Mouse (Mus musculus) right cerebral cortex, postnatal 14 days (tissue): ENCODE data around the gene Slc25a41.

Experiments
- DNase-seq: peaks from one replicate; pipeline ENCODE4 v3.0.0; 2022

Gene Slc25a41

DNA sequence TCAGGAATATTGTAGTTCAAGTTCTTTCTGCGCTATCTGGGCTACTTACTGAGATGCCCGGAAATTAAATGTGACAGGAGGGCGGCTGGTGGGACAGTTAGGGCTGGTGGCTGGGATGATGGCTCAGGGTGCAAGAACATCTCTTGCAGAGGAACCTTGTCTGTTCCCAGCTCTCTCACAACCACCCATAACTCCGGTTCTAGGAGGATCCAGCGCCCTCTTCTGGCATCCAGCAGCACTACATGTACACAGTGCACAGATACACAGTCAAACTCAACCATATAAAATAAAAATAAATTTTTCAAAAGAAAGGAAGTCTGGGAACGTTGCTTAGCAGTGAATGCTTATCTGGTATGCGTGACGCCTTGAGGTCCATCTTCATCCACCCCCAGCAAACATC, 2.5 kb downstream of the Slc25a41 start:
- no peak for DNase-seq

DNA sequence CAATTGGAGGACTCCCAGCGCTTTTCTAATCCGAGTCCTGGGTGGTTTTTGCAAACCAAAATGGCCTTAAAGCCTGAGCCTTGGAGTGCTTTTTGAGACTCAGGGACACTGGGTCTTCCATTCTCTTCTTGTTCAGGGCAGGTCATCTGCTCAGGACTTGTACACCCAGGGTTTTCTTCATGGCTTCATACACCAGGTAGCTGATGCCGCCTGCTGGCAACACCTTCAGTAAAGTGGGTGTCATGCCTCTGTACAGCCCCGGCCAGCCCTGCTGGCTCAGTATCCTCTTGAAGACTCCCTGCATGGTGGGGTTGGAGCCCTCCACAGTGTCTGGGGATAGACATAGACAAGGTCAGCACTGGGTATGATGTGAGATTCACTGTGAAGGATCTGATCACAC, 8.6 kb downstream of the Slc25a41 start:
- DNase-seq = no peak

DNA sequence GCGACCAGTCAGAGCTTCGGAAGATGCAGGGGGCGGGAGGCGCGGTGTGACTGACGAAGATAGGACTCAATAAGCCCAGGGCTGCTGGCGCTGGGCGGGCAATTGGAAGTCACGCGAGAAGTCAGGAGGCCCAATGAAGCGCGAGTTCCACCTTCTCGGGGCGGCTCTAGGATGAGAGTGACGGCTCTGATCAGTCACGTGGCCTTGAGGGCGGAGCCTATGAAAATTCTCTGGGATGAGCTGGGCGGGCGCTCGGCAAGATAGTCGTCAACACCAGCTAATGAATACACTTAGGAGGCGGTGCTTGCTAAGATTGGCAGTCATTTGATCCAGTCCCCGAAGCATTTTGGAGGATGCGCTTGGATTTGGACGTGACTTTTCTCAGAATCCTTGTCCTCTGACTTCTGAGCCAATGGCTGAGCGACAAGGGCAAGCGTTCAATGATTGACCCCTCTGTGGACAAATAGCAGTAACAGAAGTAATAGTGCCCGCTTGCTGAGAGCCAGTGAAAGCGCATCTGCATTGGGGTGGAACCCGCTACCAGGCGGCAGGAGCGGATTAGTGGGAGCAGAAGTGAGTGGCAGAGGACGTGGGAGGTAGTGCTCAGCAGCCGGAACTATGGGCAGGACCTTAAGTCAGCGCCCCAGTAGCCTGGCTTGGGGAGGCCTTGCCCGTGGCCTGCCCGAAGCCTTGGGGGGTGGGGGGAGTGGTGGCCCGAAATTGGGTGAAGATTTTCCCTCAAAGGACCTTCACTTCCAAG, 9.6 kb downstream of the Slc25a41 start:
- DNase-seq = peak; percentile 98

DNA sequence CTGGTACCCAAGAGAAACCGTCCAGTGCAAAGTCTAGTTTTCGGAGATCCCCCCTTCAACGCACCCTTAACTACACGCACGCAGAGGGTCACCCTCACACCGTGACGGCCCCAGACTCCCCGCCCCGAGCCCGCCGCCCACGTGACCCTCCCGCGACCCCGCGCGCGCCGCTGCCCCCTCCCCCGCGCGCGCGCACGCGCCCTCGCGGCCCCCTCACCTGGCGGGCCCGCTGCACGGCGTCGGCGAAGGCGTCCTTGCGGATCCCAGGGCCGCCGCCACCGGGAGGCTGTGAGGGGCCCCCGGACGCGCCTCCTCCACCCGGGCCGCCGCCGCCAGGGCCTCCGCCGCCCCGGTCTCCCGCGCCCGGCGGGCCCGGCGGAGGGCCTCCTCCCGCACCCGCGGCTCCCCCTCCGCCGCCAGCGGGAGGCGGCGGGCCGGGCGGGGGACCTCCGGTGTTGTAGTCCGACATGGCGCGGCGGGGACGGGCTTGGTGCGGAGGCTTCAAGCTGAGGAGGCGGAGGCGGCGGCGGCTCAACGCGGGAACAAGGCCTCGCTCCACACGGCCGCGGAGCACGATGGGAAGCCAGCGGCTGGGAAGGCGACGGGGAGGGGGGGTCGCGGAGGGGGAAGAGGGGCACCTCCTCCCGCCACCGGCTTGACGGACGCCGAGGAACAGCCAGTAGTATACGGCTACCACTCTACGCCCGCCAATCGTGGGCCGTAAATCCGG, 10.4 kb downstream of the Slc25a41 start, which contains the start of gene Khsrp:
TSS of gene Khsrp (minus strand) at position 592 of the 730 bp plus-strand sequence.
- peak; percentile 52 for DNase-seq

DNA sequence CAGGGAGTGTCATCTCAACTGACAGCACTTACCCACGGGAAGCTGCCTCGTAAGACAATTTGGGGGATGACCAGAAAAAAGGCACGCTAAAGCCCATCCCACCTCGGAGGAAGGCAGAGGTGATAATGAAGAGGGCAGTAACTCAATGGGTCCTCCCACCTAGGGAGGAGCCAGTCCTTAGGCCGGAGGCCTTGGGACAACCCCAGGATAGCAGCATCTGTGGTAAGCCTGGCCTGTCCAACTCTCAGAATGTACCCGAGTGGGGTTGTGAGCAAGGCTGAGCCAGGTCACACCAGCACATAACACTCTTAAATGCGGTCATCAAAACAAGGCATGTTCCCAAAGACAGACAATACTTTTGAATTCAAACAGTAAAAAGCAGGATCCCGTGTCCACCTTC, 11.8 kb downstream of the Slc25a41 start:
- no peak for DNase-seq

DNA sequence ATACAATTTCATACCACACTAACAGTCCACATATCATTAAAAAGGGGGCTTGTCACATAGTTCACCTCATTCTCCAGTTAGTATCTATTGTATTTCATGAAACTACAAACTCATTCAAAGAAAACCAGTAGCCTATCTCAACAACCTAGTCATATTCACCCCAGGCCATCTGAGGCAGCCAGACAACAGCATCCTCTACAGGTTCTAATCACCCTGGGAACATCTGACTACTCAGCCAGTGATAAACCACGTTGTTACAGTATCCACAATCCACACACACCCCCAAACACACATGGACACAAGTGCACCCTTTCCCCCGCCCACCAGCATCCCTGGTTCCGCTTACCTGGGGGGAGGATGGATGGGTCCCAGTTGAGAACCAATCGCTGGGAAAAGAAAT, 14.0 kb downstream of the Slc25a41 start:
- DNase-seq = no peak

DNA sequence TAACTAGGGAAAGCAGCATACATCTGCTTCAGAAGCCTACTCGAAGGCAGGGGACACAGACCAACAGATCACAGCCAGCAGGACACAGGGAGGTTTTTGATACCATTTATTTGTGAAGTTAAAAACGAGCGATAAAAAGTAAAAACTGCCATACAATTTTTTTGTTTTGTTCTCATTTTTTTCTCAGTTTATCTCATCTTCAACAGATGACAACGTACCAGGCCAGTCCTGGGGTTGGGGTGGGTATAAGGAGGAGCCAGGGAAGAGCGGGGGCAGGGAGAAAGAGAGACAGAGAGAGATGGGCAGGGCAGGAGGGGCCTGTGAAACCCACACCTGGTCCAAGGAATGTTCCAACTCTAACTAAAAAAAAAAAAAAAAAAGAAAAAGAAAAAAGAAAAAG, 20.5 kb downstream of the Slc25a41 start:
- DNase-seq = no peak

DNA sequence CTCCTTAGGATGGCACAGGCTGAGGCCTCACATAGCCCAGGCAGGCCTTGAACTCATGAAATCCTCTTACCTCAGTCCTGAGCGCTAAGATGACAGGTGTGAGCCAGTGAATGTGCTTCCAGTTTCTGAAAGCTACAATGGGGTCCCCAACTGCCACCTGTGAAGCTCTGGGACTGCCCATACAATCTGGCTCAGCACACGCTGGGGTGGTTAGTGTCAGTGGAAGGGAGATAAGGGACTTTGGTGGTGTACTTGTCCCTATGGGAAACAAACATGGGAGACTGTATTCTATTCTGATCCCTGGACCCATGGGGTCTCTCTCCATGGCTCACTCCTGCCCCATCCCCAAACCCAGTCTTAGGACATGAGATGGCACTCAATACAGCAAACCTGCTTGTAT, 21.8 kb downstream of the Slc25a41 start:
- DNase-seq = no peak

DNA sequence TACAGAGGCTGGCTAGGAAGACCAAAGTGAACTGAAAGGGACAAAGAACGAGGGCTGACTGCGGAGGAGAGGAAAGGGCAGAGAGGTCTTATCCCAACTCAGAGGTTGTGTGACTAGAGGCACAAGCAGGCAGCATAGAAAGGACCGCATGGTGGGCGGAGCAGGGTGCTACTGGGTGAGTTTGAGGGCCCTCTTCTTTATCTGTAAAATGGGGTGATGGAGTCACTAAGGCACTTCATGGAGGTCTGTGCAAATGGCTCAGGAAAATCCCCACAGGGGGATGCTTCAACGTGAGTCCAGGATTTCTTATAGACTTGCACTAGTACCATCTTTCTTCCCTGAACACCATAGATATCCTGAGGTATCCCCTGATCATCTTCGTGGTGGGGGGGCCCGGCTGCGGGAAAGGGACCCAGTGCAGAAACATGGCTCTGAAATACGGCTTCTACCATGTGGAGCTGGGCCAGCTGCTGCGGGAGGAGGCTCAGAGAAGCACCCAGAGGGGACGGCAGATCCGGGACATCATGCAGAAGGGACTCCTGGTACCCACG, 29.1 kb downstream of the Slc25a41 start:
- no peak for DNase-seq

DNA sequence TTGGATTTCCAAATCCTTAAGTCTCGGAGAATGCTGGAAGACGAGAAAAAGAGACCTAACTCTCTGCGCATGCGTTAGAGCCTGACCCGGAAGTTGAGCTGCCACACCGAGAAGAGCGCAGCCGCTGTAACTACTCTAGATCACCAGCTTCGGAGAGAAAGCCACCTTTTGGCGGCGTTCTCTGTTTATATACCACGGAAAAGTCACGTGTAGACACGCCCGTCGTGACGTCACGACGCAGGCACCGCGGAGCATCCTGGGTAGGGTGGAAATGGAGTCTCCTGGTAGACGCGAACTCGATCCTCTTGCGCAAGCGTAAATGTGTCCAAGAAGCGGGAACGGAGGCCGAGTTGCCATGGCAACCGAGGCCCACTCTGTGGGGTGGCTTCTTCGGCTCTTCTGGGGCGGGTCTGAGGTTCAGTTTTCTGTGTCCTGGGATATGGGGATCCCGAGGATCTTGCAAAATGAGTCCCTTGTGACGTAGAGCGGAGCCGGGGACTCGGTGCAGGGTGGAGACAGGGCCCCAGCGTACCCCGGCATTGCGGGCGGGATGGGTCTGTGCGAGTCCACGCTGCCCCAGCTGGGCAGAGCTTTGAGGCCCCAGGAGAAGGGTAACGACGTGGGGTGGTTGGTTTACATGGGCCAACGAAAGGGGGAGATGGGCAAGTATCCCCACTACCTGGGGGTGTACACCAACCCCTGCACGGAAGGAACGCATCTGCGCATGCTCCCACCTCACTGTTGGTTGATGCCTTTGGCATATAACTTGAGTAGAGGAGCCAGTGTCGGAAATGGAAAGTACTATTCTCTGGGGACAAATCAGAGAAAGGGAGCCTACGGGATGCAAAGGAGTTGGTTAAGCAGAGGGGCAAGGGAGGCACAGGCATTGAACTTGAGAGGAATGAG, 30.0 kb downstream of the Slc25a41 start, which contains the start of the genes Gtf2f1 and Gm17949:
TSS of gene Gtf2f1 (minus strand) at position 53 of the 906 bp plus-strand sequence.
TSS of gene Gm17949 (plus strand) at position 234 of the 906 bp plus-strand sequence.
- peak; percentile 94 for DNase-seq

DNA sequence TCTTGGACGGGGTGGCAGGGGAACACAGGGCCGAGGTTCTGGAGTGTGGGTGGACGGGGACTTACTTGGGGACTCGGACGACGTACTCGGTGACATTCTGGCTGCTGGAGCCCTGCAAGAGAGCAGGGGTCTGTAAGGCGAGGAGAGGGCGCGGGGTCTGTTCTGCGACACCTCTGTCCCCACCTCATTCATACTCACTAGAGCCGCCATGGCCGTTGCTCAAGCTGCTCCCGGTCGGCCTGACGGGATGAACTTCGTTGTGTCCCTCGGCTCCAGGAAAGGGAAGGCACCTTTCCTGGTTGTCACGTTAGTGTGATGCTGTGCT, 30.6 kb downstream of the Slc25a41 start:
- DNase-seq = no peak

DNA sequence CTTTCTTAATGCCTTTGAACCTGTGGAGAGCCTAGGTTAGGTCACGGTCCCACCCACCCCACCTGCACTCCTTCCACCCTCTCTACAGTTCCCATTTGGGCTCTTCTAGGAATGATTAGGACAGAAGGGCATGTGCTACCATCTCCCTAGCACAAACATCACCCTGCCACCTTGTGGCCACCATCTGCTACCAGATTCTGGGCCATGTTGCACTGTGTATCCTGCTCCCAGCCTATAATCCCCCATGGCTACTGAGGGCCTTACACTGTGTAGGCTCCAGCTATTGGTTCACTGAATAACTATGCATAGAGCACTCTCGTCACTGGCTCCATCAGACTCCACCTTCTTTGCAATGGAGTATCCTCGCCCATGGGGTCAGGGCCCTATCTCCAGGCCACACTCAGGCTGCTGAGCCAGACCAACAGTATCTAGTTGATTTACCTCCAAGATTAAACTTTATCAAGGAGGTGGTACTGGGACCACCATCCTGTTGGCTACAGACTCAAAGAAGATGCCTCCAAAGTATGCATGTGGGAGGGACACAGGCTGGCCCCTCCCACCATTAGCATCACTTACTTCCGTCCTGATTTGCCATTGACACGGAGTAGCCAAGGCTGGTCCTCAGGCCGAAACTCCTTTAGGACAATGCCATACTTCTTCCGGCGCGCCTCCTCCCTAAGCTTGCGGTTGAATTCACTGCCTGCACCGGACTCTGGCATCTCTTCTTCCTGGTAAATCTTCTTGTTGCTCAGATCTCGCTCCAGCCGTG, 34.1 kb downstream of the Slc25a41 start:
- no peak for DNase-seq

DNA sequence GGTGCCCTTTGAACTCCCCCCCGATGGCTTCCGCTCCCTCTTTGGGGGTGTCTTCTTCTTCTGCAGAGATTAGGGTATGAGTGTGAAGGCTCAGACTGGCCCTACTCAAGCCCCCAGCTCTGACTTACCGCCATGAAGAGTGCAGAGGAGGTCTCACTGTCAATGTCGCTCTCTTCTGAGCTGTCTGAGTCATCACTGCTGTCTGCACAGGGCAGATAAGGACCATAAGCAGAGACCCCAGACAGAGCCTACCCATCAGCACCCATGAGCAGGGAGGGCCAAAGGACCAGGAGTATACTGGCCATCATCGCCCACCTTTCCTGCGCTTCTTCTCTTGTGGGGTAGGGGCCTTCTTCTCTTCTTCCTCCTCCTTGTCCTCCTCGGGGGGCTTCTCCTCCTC, 37.5 kb downstream of the Slc25a41 start:
- DNase-seq = no peak

DNA sequence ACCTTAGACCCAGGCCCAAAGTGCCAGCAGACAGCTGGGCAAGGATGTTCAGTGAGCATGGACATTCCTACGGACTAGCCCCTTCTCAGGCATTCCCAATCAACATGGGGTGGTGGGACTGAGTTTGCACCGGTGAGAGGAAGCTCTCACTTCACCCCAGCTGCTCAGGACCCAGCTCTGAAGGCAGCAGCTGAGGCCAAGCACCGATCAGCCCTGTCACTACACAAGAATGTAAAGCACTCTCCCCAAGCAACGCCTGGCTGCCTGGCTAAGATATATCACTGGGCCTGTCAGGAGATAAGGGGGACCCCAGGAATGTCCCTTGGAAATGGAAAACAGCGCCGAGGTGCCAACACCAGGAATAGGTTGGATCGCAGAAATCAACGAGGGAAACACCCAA, 40.2 kb downstream of the Slc25a41 start:
- DNase-seq = no peak

DNA sequence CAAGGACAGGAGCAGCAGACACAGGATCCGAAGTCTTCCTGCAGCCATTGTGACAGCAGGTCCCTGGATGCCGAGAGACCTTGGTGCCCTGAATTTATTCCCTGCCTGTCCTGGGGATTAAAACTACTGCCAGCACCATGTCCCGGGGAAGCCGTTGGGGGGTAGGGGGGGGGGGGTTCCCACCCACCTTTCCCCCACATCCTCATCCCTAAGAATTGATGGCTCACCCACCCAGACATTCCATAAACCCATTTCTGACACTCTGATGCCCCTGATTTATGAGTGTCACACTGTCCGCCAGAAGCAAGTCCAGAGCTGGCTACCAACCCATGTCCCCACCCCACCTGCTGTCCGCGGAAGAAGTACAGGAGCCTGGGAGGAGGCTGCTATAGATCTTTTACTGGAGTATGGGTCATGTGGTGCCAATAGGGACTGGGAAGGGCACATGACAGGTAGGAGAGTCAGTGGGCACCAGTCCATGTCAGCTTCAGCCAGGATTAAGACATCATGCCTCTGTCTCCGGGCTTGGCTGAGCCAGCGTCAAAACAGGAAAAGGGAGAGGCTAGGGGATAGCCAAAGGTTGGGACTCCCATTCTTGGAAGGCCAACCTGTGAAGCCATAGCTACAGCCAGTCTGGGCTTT, 41.4 kb downstream of the Slc25a41 start, which contains the start of gene Pspn:
TSS of gene Pspn (minus strand) at position 51 of the 642 bp plus-strand sequence.
- DNase-seq = no peak

DNA sequence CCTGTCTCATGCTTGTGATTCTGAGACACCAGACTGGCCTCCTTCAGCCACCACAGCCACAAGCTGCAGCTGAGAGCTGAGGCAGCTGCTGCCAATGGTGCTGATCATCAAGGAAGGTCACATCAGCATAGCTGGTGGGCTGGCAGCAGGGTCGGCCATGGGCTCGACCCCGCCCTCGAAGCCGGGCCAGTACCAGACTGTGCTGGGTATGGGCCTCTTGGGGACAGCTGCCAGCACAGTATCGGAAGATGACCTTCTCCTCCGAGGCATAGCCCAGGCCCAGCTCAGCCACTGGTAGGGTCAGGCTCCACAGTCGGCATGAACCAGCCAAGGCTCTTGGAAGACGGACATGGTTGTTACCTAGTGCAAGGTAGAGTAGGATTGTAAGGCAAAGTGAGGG, 42.0 kb downstream of the Slc25a41 start:
- no peak for DNase-seq

DNA sequence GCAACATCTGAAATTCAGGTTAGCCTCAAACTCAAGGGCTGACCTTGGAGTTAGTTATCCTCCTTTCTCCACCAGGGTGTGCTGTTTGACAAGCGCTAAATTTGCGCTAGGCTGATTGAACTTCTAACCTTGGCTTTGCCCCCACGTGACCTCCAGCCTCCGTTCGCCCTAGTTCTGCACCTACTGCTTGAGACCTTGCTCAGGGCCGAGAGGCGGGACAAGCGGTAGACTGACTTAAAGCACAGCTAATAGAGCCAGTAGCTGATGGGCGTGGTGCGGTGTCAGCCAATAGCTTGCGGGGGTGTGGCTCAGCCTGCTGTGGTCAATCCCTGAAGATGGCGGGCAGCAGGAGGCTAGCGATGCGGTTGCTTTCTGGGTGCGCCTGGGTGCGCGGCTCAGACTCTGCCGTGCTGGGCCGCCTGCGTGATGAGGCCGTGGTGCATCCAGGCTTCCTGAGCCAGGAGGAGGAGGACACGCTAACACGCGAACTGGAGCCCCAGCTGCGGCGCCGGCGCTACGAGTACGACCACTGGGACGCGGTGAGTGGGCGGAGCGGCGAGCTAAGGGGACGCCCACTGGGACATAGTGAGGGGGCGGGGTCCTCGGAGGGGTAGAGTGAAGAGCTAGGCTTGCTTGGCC, 44.3 kb downstream of the Slc25a41 start, which contains the start of gene Alkbh7:
TSS of gene Alkbh7 (plus strand) at position 311 of the 639 bp plus-strand sequence.
- peak; percentile 88 for DNase-seq

DNA sequence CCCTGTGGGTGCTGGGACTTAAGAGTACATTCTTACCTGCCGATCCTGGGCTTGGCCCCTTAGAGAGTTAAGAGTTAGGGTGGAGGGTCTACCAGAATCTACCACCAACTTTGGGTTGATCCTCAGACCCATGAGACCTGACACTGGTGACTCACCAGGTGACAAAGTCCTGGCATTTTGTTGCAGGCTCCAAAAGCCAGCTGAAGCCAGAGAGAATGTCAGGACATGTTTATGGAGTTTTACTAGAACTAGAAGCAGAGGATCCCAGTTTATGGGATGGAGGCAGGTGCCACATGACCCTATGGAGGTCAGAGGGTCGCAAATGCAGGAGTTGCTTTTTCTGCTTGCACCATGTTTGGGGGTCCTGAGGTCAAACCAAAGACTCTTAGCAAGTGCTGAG, 44.9 kb downstream of the Slc25a41 start:
- DNase-seq = no peak

DNA sequence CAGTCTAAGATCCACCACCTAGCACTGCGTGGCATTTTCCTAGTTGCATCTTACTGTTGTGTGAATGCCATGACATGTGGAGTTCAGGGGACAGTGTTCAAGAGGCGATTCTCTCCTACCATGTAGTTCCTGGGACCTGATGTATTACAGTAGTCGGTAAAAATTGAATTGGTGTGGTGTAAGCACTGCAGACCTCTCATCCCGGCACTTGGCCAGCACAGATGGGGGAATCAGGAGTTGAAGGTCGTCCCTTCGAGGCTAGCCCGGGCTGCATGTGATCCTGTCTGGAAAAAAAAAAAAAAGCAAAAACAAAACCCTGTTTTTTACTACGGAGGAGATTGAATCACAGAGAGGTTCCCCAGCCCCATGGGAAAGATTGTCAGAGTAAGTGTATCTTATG, 46.4 kb downstream of the Slc25a41 start:
- no peak for DNase-seq

DNA sequence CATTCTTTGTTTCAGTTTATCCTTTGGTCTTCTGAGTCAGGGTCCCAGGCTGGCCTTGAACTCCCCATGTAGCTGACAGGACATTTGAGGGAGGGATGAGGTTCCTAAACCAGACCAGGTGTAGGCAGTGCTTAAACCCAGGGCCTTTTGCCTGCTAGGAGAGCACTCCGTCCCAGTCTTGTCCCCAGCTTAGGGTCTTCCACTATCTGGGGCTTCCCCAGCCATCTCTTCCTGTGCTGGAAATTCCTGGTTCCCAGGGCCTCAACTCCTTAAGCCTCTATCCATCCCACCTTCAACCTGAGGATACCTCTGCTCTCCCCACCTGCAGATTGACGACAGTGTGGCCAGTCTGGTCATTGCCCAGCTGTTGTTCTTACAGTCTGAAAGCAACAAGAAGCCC, 50.5 kb downstream of the Slc25a41 start:
- DNase-seq = no peak
